Mouse (Mus musculus) hindbrain, embryonic 12.5 days (tissue): ENCODE results near the gene Grik3. TPM values are rescaled to one million over a fixed set of nuclear protein-coding genes. Genes with fewer than 3 reads are reported as not detected.

Experiments used
- ATAC-seq: fragments of 200-750 bp; cut with Nextera tagmentation; 2 replicates; pipeline ENCODE4 v1.8.0; 2017; ENCODE audit warnings: moderate TSS enrichment; ENCODE audit not compliant: low FRiP score
- H3K27ac ChIP-seq: fragments of 300-500 bp; sonication (generic); 2 replicates; pipeline ENCODE4 v1.5.1; 2016; ENCODE audit warnings: mild to moderate bottlenecking
- H3K27me3 ChIP-seq: fragments of 300-500 bp; sonication (generic); 2 replicates; pipeline ENCODE4 v1.6.1; 2016; ENCODE audit warnings: mild to moderate bottlenecking
- H3K36me3 ChIP-seq: fragments of 300-500 bp; sonication (generic); 2 replicates; pipeline ENCODE4 v1.6.1; 2016; ENCODE audit warnings: mild to moderate bottlenecking
- H3K4me1 ChIP-seq: fragments of 300-500 bp; sonication (generic); 2 replicates; pipeline ENCODE4 v1.6.1; 2016
- H3K4me2 ChIP-seq: fragments of 300-500 bp; sonication (generic); replicated peaks from 2 replicates; pipeline ENCODE4 v1.6.1; 2016; ENCODE audit warnings: mild to moderate bottlenecking
- H3K4me3 ChIP-seq: fragments of 300-500 bp; sonication (generic); 2 replicates; pipeline ENCODE4 v1.5.1; 2016; ENCODE audit warnings: mild to moderate bottlenecking
- H3K9ac ChIP-seq: fragments of 300-500 bp; sonication (generic); 2 replicates; pipeline ENCODE4 v1.6.1; 2016; ENCODE audit warnings: mild to moderate bottlenecking, moderate library complexity
- H3K9me3 ChIP-seq: fragments of 300-500 bp; sonication (generic); replicated peaks from 2 replicates; pipeline ENCODE4 v1.6.1; 2016; ENCODE audit warnings: mild to moderate bottlenecking
- WGBS: fragments of 180-500 bp; shearing (Covaris S2); methylation state at CpG from one replicate; pipeline ENCODE4 v1.1.7; 2016; 5-methylcytosine and 5-hydroxymethylcytosine counted together
- polyA plus RNA-seq: library from polyadenylated mRNA; unstranded; fragments of >200 nt; fragmentation: Nextera tagmentation; extraction: Ambion mirVana; gene quantifications from 2 replicates; pipeline ENCODE4 v1.2.1, GENCODE M21; 2016

Gene Grik3
- polyA plus RNA-seq, 1 experiment from 2014 or later: 3.8 TPM

GRCm38 (mm10) chr4:125583935-125584334, 93.4 kb downstream of the Grik3 start:
- H3K9me3 ChIP-seq: no peaks in the 10 kb centered on the region
- WGBS: 87% methylated on average over 4 of the region's 4 CpGs
- peaks cover 18% of the 10 kb centered on the region; the same call in 1 of the 2 replicates for H3K27me3 ChIP-seq
- no peak overlapping the region for H3K27ac ChIP-seq
- H3K36me3 ChIP-seq: no peaks in the 10 kb centered on the region
- ATAC-seq: no peak
- H3K4me1 ChIP-seq: peaks cover 17% of the 10 kb centered on the region
- no peak overlapping the region for H3K4me3 ChIP-seq
- no peak overlapping the region for H3K4me2 ChIP-seq
- H3K9ac ChIP-seq: no peak overlapping the region

DNA sequence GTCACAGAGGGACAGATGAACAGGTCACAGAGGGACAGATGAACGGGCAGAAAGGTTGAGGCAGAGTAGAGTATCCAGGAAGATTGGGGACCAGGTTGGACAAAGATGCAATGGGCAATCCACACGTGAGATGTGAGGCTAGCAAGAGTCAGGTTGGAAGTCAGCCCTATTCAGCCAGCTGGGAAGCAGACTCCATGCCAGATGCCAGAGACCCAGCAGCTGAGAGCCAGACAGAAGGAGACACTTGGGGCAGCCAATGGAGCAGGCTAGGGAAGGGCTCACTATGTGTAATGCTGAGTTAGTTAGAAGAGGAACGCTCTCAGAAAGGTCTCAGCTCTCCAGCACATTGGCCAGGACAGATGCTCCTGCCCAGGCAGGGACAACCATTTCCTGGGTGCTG, 94.2 kb downstream of the Grik3 start:
- WGBS: 88% methylated on average over 3 of the region's 3 CpGs
- peaks cover 24% of the 10 kb centered on the region; the same call in 1 of the 2 replicates for H3K27me3 ChIP-seq
- peaks cover 22% of the 10 kb centered on the region for H3K4me1 ChIP-seq
- no peak overlapping the region for H3K27ac ChIP-seq
- no peak overlapping the region for H3K9ac ChIP-seq
- H3K9me3 ChIP-seq: no peaks in the 10 kb centered on the region
- no peaks in the 10 kb centered on the region for H3K36me3 ChIP-seq
- H3K4me2 ChIP-seq: no peak overlapping the region
- H3K4me3 ChIP-seq: no peak overlapping the region
- ATAC-seq: no peak

GRCm38 (mm10) chr4:125587577-125587976, 97.1 kb downstream of the Grik3 start:
- Histone ChIP-seq H3K4me3 (no peak overlapping the region), H3K27ac (no peak overlapping the region), H3K4me2 (no peak overlapping the region), H3K9me3 (no peaks in the 10 kb centered on the region), H3K27me3 (peaks cover 25% of the 10 kb centered on the region), H3K36me3 (no peaks in the 10 kb centered on the region), H3K4me1 (peaks cover 48% of the 10 kb centered on the region), H3K9ac (no peak overlapping the region)
- no peak for ATAC-seq
- 15% methylated on average over 12 of the region's 12 CpGs for WGBS

GRCm38 (mm10) chr4:125590241-125590919, 99.9 kb downstream of the Grik3 start:
- H3K27ac ChIP-seq: no peak overlapping the region

GRCm38 (mm10) chr4:125592663-125593062, 102.2 kb downstream of the Grik3 start:
- Histone ChIP-seq H3K4me1 (peaks cover 48% of the 10 kb centered on the region), H3K27ac (no peak overlapping the region), H3K27me3 (peaks cover 16% of the 10 kb centered on the region), H3K9me3 (no peaks in the 10 kb centered on the region), H3K9ac (no peak overlapping the region), H3K4me2 (no peak overlapping the region), H3K4me3 (no peak overlapping the region), H3K36me3 (no peaks in the 10 kb centered on the region)
- no peak for ATAC-seq
- 40% methylated on average over 4 of the region's 4 CpGs for WGBS

More at GRCm38 (mm10) chr4:125590241-125590919, 99.9 kb downstream of the Grik3 start:
- no peaks in the 10 kb centered on the region for H3K9me3 ChIP-seq
- H3K4me2 ChIP-seq: no peak overlapping the region
- WGBS: 10% methylated on average over 14 of the region's 14 CpGs
- H3K9ac ChIP-seq: no peak overlapping the region
- no peaks in the 10 kb centered on the region for H3K36me3 ChIP-seq
- peaks cover 55% of the 10 kb centered on the region for H3K4me1 ChIP-seq
- H3K27me3 ChIP-seq: peaks cover 29% of the 10 kb centered on the region
- H3K4me3 ChIP-seq: no peak overlapping the region
- ATAC-seq: no peak

DNA sequence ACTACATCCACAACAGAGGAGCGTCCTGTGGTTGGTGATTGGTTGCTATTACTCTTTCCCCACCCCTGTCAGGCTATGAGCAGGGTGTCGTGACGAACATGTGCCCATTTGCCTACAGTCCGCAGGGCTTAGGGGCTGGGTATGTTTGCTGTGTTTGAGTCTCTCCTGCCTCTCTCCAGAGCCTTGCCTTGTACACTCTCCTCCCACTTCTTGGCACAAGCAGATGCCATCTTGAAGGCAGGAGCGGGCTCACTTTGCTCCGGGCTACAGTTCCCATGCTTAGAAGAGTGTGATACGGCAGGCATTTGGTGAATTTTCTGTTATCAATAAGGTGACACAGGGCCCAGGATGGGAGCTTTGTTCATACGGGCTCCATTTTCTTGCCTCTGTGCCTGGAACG, 104.5 kb downstream of the Grik3 start:
- WGBS: 88% methylated on average over 9 of the region's 9 CpGs
- Histone ChIP-seq H3K27ac (no peak overlapping the region), H3K4me3 (no peak overlapping the region), H3K4me2 (no peak overlapping the region), H3K27me3 (peaks cover 4% of the 10 kb centered on the region), H3K9me3 (no peaks in the 10 kb centered on the region), H3K9ac (no peak overlapping the region), H3K36me3 (no peaks in the 10 kb centered on the region), H3K4me1 (peaks cover 45% of the 10 kb centered on the region)
- ATAC-seq: no peak

DNA sequence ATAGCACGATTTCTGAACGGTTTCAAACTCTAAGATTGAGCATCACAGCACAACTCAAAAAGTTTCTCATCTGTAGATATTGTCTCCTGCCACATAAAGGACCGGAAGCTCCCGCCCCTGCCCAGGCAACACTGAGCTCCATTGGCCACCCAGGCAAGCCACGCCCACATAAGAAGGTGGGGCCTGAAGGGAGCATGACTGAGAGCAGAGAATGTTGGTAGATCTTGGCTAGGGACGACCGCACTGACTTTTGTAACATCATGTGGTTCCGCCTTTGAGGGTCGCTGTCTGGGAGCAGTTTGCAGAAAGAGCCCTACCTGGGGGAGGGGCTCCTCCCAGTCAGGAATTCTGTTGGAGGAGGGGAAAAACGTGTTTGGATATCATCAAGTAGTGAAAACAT, 108.2 kb downstream of the Grik3 start:
- H3K4me1 ChIP-seq: peaks cover 37% of the 10 kb centered on the region
- H3K4me3 ChIP-seq: no peak overlapping the region
- WGBS: 42% methylated on average over 10 of the region's 10 CpGs
- no peak for ATAC-seq
- H3K9me3 ChIP-seq: no peaks in the 10 kb centered on the region
- peaks cover 5% of the 10 kb centered on the region for H3K27me3 ChIP-seq
- no peak overlapping the region for H3K4me2 ChIP-seq
- H3K27ac ChIP-seq: no peak overlapping the region
- no peaks in the 10 kb centered on the region for H3K36me3 ChIP-seq
- H3K9ac ChIP-seq: no peak overlapping the region

GRCm38 (mm10) chr4:125599510-125600005, 109.1 kb downstream of the Grik3 start:
- Histone ChIP-seq H3K27me3 (peaks cover 4% of the 10 kb centered on the region), H3K9ac (no peak overlapping the region), H3K36me3 (no peaks in the 10 kb centered on the region), H3K27ac (no peak overlapping the region), H3K9me3 (no peaks in the 10 kb centered on the region), H3K4me2 (no peak overlapping the region), H3K4me3 (no peak overlapping the region), H3K4me1 (peaks cover 32% of the 10 kb centered on the region)
- ATAC-seq: no peak
- 67% methylated on average over 3 of the region's 3 CpGs for WGBS

DNA sequence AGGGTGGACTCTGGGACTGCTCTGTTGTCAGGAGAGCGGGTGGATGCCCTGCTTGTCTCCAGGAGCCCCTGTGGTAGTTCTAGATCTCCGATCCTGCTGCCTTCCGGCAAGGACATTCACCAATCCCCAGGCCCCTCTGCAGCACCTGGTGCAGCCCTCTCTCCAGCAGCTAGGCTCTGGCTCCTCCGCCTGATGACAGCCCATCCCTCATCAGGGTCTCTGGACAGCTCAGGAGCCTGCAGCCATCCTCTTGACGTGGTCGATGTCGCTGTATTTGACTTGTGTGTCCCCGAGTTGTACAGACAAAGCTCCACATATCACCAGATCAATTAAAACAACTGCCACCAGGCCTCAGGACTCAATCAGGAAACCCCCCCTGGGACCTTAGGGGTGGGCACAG, 110.1 kb downstream of the Grik3 start:
- Histone ChIP-seq H3K27ac (peak overlapping the region; percentile 19; the same call in 1 of the 2 replicates), H3K36me3 (no peaks in the 10 kb centered on the region), H3K4me3 (no peak overlapping the region), H3K9ac (no peak overlapping the region), H3K9me3 (no peaks in the 10 kb centered on the region), H3K4me2 (no peak overlapping the region), H3K4me1 (peaks cover 32% of the 10 kb centered on the region), H3K27me3 (peaks cover 4% of the 10 kb centered on the region; the same call in 1 of the 2 replicates)
- ATAC-seq: peak; percentile 61; the same call in 1 of the 2 replicates
- WGBS: 54% methylated on average over 8 of the region's 8 CpGs

DNA sequence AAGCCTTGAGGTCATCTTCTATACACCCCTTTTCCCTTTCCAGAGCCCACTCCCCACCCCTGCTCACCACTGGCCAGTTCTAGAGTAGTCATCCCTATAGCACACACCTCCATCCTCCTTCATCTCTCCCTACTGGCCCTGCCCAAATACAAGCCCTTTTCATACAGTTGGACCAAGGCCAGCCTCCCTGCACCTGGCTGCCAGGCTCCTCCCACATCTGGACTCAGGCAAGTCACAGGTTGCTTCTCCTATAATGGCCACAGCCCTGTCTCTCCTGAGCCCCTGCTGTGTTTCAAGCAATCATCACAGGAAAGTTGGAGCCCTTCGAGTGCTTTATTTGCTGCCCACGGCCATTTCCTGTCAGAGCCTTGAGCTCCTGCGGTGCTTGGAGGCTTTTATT, 110.8 kb downstream of the Grik3 start:
- no peaks in the 10 kb centered on the region for H3K9me3 ChIP-seq
- no peak overlapping the region for H3K27ac ChIP-seq
- H3K27me3 ChIP-seq: peaks cover 4% of the 10 kb centered on the region; the same call in 1 of the 2 replicates
- H3K4me2 ChIP-seq: no peak overlapping the region
- no peaks in the 10 kb centered on the region for H3K36me3 ChIP-seq
- H3K4me1 ChIP-seq: peaks cover 32% of the 10 kb centered on the region
- H3K4me3 ChIP-seq: no peak overlapping the region
- WGBS: 57% methylated on average over 3 of the region's 3 CpGs
- no peak overlapping the region for H3K9ac ChIP-seq
- no peak for ATAC-seq

DNA sequence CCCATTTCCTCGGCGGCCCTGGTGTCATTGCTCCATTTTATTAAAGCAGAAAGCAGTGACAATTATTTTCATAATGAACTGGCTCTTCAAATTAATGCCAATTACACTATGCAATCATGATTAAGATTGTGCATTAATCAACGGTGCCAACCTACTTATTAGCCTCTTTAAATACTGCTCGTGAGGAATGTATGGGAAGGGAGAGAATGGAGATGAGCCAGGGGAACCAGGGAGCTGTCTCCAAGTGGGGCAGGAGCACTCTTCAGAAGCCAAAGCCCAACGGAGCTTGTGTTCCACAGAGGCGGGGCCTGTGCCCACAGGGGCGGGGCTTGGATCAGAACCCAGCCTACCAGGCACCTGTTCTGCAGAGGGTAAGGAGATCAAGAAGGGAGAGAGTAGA, 114.0 kb downstream of the Grik3 start:
- Histone ChIP-seq H3K4me3 (no peak overlapping the region), H3K4me1 (peaks cover 25% of the 10 kb centered on the region), H3K27ac (no peak overlapping the region), H3K9ac (no peak overlapping the region), H3K9me3 (no peaks in the 10 kb centered on the region), H3K4me2 (no peak overlapping the region), H3K27me3 (peaks cover 4% of the 10 kb centered on the region; the same call in 1 of the 2 replicates), H3K36me3 (no peaks in the 10 kb centered on the region)
- ATAC-seq: no peak
- 50% methylated on average over 7 of the region's 7 CpGs for WGBS

GRCm38 (mm10) chr4:125606147-125606546, 115.6 kb downstream of the Grik3 start:
- Histone ChIP-seq H3K4me3 (no peak overlapping the region), H3K4me1 (peaks cover 8% of the 10 kb centered on the region), H3K9ac (no peak overlapping the region), H3K27ac (no peak overlapping the region), H3K36me3 (no peaks in the 10 kb centered on the region), H3K9me3 (no peaks in the 10 kb centered on the region), H3K4me2 (no peak overlapping the region), H3K27me3 (peaks cover 4% of the 10 kb centered on the region; the same call in 1 of the 2 replicates)
- whole genome bisulfite sequencing: 83% methylated on average over 6 of the region's 6 CpGs
- no peak for ATAC-seq
